Mouse (Mus musculus): ENCODE results near the gene Carns1. TPM values are rescaled to one million over a fixed set of nuclear protein-coding genes. Genes with fewer than 3 reads are reported as not detected.
A peak's percentile ranks its signal among the peaks of the same experiment; 100 is the strongest.

Carns1 gene
- total and polyA plus RNA-seq, 3 experiments = 24.4 to 78.0 (median 27.0) TPM

DNA sequence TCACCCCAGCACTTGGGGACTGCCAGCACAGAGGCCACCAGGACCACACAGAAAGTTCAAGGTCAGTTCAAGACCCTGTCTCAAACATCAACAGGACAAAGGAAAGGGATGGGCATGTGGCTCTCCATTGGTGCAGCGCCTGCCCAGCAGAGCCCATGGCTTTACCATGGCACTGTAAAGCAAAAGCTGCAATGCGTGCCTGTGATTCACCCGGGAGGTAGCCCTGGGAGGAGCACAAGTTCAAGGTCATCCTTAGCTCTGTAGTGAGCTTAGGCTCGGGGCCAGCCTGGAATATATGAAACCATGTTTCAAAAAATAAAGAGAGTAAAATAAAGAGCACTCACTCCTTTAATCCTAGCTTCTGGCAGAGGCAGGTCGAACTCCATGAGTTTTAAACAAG lies 23.4 kb downstream of the Carns1 start:
- H3K79me2 ChIP-seq (replicated peaks; ENCODE audit: control insufficient read depth, insufficient read depth, low read length) = no peaks in the 10 kb centered on the region
- no peak overlapping the region for H3K9ac ChIP-seq (ENCODE audit: low read depth, low read length)
- intact Hi-C loops (cut with DNase I) = no loop called here
- no peaks in the 10 kb centered on the region for H3K36me3 ChIP-seq (ENCODE audit: control insufficient read depth, insufficient read depth, low read length)
- no peak overlapping the region for H3K27ac ChIP-seq
- H3K4me1 ChIP-seq (ENCODE audit: control insufficient read depth, insufficient read depth, low read length) = peaks cover 10% of the 10 kb centered on the region
- 88% methylated on average over 5 of the region's 5 CpGs for WGBS
- H3K4me3 ChIP-seq = no peak overlapping the region
- H3K27me3 ChIP-seq (ENCODE audit: control insufficient read depth, insufficient read depth, low read length) = no peaks in the 10 kb centered on the region
- no peak for DNase-seq
- TF ChIP-seq EP300 (IDR thresholded peaks at IDR 0.05; ENCODE audit: insufficient read depth, low read depth, low read length) (no peak), CTCF (IDR thresholded peaks at IDR 0.05) (no peak)

DNA sequence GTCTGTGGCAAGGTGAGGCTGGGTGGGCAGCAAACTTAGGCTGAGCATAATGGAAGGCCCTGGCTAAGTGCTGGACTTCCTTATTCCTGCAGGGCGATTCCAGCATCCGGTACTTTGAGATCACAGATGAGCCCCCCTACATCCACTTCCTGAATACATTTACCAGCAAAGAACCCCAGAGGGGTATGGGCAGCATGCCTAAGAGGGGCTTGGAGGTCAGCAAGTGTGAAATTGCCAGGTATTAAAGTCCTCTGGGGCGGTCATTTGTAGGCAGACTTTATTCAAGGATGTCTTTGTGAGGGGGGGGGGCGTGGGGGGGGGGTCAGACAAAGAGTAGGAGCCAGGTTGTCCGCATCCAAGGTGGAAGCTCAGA lies 23.8 kb downstream of the Carns1 start:
- no peak for DNase-seq
- Histone ChIP-seq H3K4me1 (ENCODE audit: control insufficient read depth, insufficient read depth, low read length) (peaks cover 10% of the 10 kb centered on the region), H3K27ac (no peak overlapping the region), H3K27me3 (ENCODE audit: control insufficient read depth, insufficient read depth, low read length) (no peaks in the 10 kb centered on the region), H3K79me2 (replicated peaks; ENCODE audit: control insufficient read depth, insufficient read depth, low read length) (no peaks in the 10 kb centered on the region), H3K36me3 (ENCODE audit: control insufficient read depth, insufficient read depth, low read length) (no peaks in the 10 kb centered on the region), H3K9ac (ENCODE audit: low read depth, low read length) (no peak overlapping the region), H3K4me3 (no peak overlapping the region)
- WGBS = 67% methylated on average over 5 of the region's 5 CpGs
- intact Hi-C loops (cut with DNase I) = no loop called here
- TF ChIP-seq EP300 (IDR thresholded peaks at IDR 0.05; ENCODE audit: insufficient read depth, low read depth, low read length) = no peak
- no peak for TF ChIP-seq POLR2A (IDR thresholded peaks at IDR 0.05; ENCODE audit: insufficient read depth, low read depth, low read length)
- TF ChIP-seq CTCF (IDR thresholded peaks at IDR 0.05) = no peak

DNA sequence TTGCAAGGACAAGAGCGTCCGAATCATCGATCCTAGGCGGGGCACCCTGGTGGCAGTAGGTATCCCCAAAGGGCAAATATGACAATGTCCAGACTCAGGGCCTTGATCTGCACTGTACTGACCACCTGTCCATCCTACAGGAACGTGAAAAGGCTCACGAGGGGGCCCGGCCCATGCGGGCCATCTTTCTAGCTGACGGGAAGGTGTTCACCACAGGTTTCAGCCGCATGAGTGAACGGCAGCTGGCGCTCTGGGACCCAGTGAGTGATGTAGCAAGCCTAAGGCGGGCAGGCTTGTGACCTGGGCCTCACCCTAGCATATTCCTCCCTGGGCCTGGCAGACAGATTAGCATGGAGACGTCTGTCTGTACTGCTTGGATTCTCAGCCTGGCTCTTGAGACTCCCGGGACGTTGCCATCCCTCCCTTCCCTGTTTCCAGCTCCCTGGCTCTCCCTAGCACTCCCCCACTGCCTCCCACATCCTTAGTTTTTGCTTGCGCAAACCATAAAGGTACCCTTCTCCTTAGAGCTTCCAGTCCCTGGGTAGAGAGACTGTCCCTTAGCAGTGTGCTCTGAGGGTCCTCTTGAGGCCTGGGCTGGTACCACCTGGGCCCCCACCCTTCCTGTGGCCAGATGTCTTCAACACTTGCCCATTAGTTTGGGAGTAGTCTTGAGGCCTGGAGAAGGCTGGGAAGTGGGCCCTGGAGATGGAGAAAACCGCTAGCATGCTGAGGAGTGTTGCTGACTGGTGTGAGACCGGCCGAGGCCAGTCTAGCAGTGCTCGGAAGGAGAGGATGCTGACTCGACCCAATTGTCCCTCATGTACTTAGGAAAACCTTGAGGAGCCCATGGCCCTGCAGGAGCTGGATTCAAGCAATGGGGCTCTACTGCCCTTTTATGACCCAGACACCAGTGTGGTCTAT lies 24.5 kb downstream of the Carns1 start:
- Histone ChIP-seq H3K79me2 (replicated peaks; ENCODE audit: control insufficient read depth, insufficient read depth, low read length) (no peaks in the 10 kb centered on the region), H3K27ac (no peak overlapping the region), H3K36me3 (ENCODE audit: control insufficient read depth, insufficient read depth, low read length) (no peaks in the 10 kb centered on the region), H3K4me1 (ENCODE audit: control insufficient read depth, insufficient read depth, low read length) (peaks cover 10% of the 10 kb centered on the region), H3K27me3 (ENCODE audit: control insufficient read depth, insufficient read depth, low read length) (no peaks in the 10 kb centered on the region), H3K9ac (ENCODE audit: low read depth, low read length) (no peak overlapping the region), H3K4me3 (no peak overlapping the region)
- WGBS = 82% methylated on average over 22 of the region's 22 CpGs
- TF ChIP-seq EP300 (IDR thresholded peaks at IDR 0.05; ENCODE audit: insufficient read depth, low read depth, low read length) (no peak), CTCF (IDR thresholded peaks at IDR 0.05) (no peak), POLR2A (IDR thresholded peaks at IDR 0.05; ENCODE audit: insufficient read depth, low read depth, low read length) (no peak)
- no peak for DNase-seq
- intact Hi-C loops (cut with DNase I) = no loop called here

- DNase-seq = no peak
- intact Hi-C loops (cut with DNase I) = loop anchor here (2.0 kb wide), 1 partner anchor 13 kb away; the partner anchor contains the start of gene Rps6kb2
- Histone ChIP-seq H3K27me3 (ENCODE audit: control insufficient read depth, insufficient read depth, low read length) (no peaks in the 10 kb centered on the region), H3K4me3 (no peak overlapping the region; the same call in 1 of the 2 replicates), H3K4me1 (ENCODE audit: control insufficient read depth, insufficient read depth, low read length) (peaks cover 10% of the 10 kb centered on the region), H3K9ac (ENCODE audit: low read depth, low read length) (0 out of 2 replicates have a peak overlapping the region, but pooled peaks have one; percentile 3), H3K79me2 (replicated peaks; ENCODE audit: control insufficient read depth, insufficient read depth, low read length) (no peaks in the 10 kb centered on the region), H3K36me3 (ENCODE audit: control insufficient read depth, insufficient read depth, low read length) (no peaks in the 10 kb centered on the region), H3K27ac (peak overlapping the region; percentile 97)
- TF ChIP-seq CTCF (IDR thresholded peaks at IDR 0.05) (no peak), EP300 (IDR thresholded peaks at IDR 0.05; ENCODE audit: insufficient read depth, low read depth, low read length) (no peak), POLR2A (IDR thresholded peaks at IDR 0.05; ENCODE audit: insufficient read depth, low read depth, low read length) (no peak)
- 89% methylated on average over 17 of the region's 17 CpGs for WGBS
These were observed 25.4 kb downstream of the Carns1 start for GRCm38 (mm10) chr19:4149764-4150461.

- no peak for TF ChIP-seq CTCF (IDR thresholded peaks at IDR 0.05)
- no peak for DNase-seq
- Histone ChIP-seq H3K27me3 (ENCODE audit: control insufficient read depth, insufficient read depth, low read length) (no peaks in the 10 kb centered on the region), H3K36me3 (ENCODE audit: control insufficient read depth, insufficient read depth, low read length) (no peaks in the 10 kb centered on the region), H3K9ac (ENCODE audit: low read depth, low read length) (peak overlapping the region; percentile 91), H3K79me2 (replicated peaks; ENCODE audit: control insufficient read depth, insufficient read depth, low read length) (no peaks in the 10 kb centered on the region), H3K4me1 (ENCODE audit: control insufficient read depth, insufficient read depth, low read length) (peaks cover 10% of the 10 kb centered on the region), H3K27ac (peak overlapping the region; percentile 97), H3K4me3 (peak overlapping the region; percentile 75)
- 60% methylated on average over 11 of the region's 11 CpGs for WGBS
- intact Hi-C loops (cut with DNase I) = loop anchor here (2.0 kb wide), 1 partner anchor 14 kb away; the partner anchor contains the start of gene Rps6kb2
These were observed 26.0 kb downstream of the Carns1 start for GRCm38 (mm10) chr19:4149283-4149682.

GRCm38 (mm10) chr19:4148819-4149218 lies 26.5 kb downstream of the Carns1 start:
- WGBS = 1% methylated on average over 8 of the region's 8 CpGs
- intact Hi-C loops (cut with DNase I) = loop anchor here (2.0 kb wide), 1 partner anchor 14 kb away; the partner anchor contains the start of gene Rps6kb2
- H3K4me1 ChIP-seq (ENCODE audit: control insufficient read depth, insufficient read depth, low read length) = peaks cover 10% of the 10 kb centered on the region
- no peak for DNase-seq
- H3K9ac ChIP-seq (ENCODE audit: low read depth, low read length) = peak overlapping the region; percentile 91
- no peaks in the 10 kb centered on the region for H3K27me3 ChIP-seq (ENCODE audit: control insufficient read depth, insufficient read depth, low read length)
- peak overlapping the region; percentile 75 for H3K4me3 ChIP-seq
- no peak for TF ChIP-seq POLR2A (IDR thresholded peaks at IDR 0.05; ENCODE audit: insufficient read depth, low read depth, low read length)
- TF ChIP-seq EP300 (IDR thresholded peaks at IDR 0.05; ENCODE audit: insufficient read depth, low read depth, low read length) = no peak
- no peak for TF ChIP-seq CTCF (IDR thresholded peaks at IDR 0.05)
- peak overlapping the region; percentile 97 for H3K27ac ChIP-seq
- H3K36me3 ChIP-seq (ENCODE audit: control insufficient read depth, insufficient read depth, low read length) = no peaks in the 10 kb centered on the region
- no peaks in the 10 kb centered on the region for H3K79me2 ChIP-seq (replicated peaks; ENCODE audit: control insufficient read depth, insufficient read depth, low read length)
